Mouse (Mus musculus) embryo, embryonic 10 days (tissue): ENCODE measurements around the gene Anxa4.
A peak's percentile ranks its signal among the peaks of the same experiment; 100 is the strongest.

ENCODE experiments used
- DNase-seq: peaks from one replicate; pipeline ENCODE4 v3.0.0-alpha.2; 2015; ENCODE audit warnings: low spot score

Gene Anxa4

GRCm38 (mm10) chr6:86801431-86801830 is 8.0 kb upstream of the Anxa4 start:
- DNase-seq = no peak

- DNase-seq = no peak
These were observed 7.1 kb upstream of the Anxa4 start for GRCm38 (mm10) chr6:86800467-86800866.

- DNase-seq = no peak
These were observed 4.1 kb upstream of the Anxa4 start for GRCm38 (mm10) chr6:86797455-86797854.

- DNase-seq = no peak
These were observed 573 bp upstream of the Anxa4 start for GRCm38 (mm10) chr6:86793957-86794356.

- no peak for DNase-seq
These were observed 2.9 kb downstream of the Anxa4 start for GRCm38 (mm10) chr6:86790351-86790943.

- no peak for DNase-seq
These were observed 5.1 kb downstream of the Anxa4 start for GRCm38 (mm10) chr6:86788242-86788641.

GRCm38 (mm10) chr6:86786545-86786944 is 6.8 kb downstream of the Anxa4 start:
- no peak for DNase-seq

- DNase-seq = no peak
These were observed 8.6 kb downstream of the Anxa4 start for GRCm38 (mm10) chr6:86784739-86785138.

GRCm38 (mm10) chr6:86782342-86782741 is 11.0 kb downstream of the Anxa4 start:
- no peak for DNase-seq

GRCm38 (mm10) chr6:86781361-86781957 is 11.9 kb downstream of the Anxa4 start:
- no peak for DNase-seq

- DNase-seq = no peak
These were observed 14.3 kb downstream of the Anxa4 start for GRCm38 (mm10) chr6:86778910-86779594.

- no peak for DNase-seq
These were observed 16.2 kb downstream of the Anxa4 start for GRCm38 (mm10) chr6:86777181-86777580.

GRCm38 (mm10) chr6:86776706-86777071 is 16.7 kb downstream of the Anxa4 start:
- no peak for DNase-seq

GRCm38 (mm10) chr6:86776001-86776705 is 17.2 kb downstream of the Anxa4 start:
- no peak for DNase-seq

GRCm38 (mm10) chr6:86774937-86775336 is 18.4 kb downstream of the Anxa4 start:
- DNase-seq = no peak

GRCm38 (mm10) chr6:86773830-86774229 is 19.6 kb downstream of the Anxa4 start:
- no peak for DNase-seq

GRCm38 (mm10) chr6:86772631-86773030 is 20.8 kb downstream of the Anxa4 start:
- no peak for DNase-seq

- no peak for DNase-seq
These were observed 24.4 kb downstream of the Anxa4 start for GRCm38 (mm10) chr6:86768938-86769337.

GRCm38 (mm10) chr6:86768186-86768776 is 25.1 kb downstream of the Anxa4 start:
- DNase-seq = no peak

- no peak for DNase-seq
These were observed 25.9 kb downstream of the Anxa4 start for GRCm38 (mm10) chr6:86767465-86767864.

- no peak for DNase-seq
These were observed 27.7 kb downstream of the Anxa4 start for GRCm38 (mm10) chr6:86765637-86766059.

GRCm38 (mm10) chr6:86754105-86754863 is 39.1 kb downstream of the Anxa4 start:
- DNase-seq = peak; percentile 13
